Mouse (Mus musculus) cerebellum, adult 2 months (tissue): Measurements from ENCODE around the gene Git2. TPM values are rescaled to one million over a fixed set of nuclear protein-coding genes. Genes with fewer than 3 reads are reported as not detected.

Experiments used
- DNase-seq, 2 experiments: peaks; one replicate each; pipeline ENCODE4 v3.0.0; 2021
- H3K27ac ChIP-seq: fragments of 200-500 bp; 2 replicates; pipeline ENCODE4 v1.5.1; 2012; ENCODE audit warnings: low read length, control low read depth, inconsistent platforms; ENCODE audit not compliant: insufficient read depth
- H3K27me3 ChIP-seq: fragments of 200-500 bp; 2 replicates; pipeline ENCODE4 v1.6.1; 2012; ENCODE audit warnings: inconsistent platforms, mild to moderate bottlenecking, low read length, moderate library complexity; ENCODE audit not compliant: control insufficient read depth, insufficient read depth
- H3K4me1 ChIP-seq: fragments of 200-500 bp; 2 replicates; pipeline ENCODE4 v1.6.1; 2011; ENCODE audit warnings: low read length; ENCODE audit not compliant: control insufficient read depth, insufficient read depth
- H3K4me3 ChIP-seq: fragments of 200-500 bp; replicated peaks from 2 replicates; pipeline ENCODE3; 2011; ENCODE audit warnings: mild to moderate bottlenecking, low read depth, low read length, control low read depth; ENCODE audit not compliant: insufficient read depth
- CTCF ChIP-seq: fragments of 200-500 bp; IDR thresholded peaks from 2 replicates; pipeline ENCODE4 v1.5.1; 2011; ENCODE audit warnings: low read depth, mild to moderate bottlenecking, control low read depth, low read length, moderate library complexity, borderline replicate concordance; ENCODE audit not compliant: insufficient read depth
- POLR2A ChIP-seq: fragments of 200-500 bp; IDR thresholded peaks from 2 replicates; pipeline ENCODE4 v1.6.1; 2011; ENCODE audit warnings: low read length, control low read depth, borderline replicate concordance; ENCODE audit not compliant: insufficient read depth
- WGBS: fragments of 180-500 bp; shearing (Covaris S2); methylation state at CpG from one replicate; pipeline ENCODE4 v1.1.7; 2018; 5-methylcytosine and 5-hydroxymethylcytosine counted together
- polyA plus RNA-seq: library from polyadenylated mRNA; depleted of rRNA; stranded (reverse); fragments of >200 nt; gene quantifications from 2 replicates; pipeline ENCODE4 v1.2.3, GENCODE M21; 2012

The Git2 gene
- polyA plus RNA-seq, 1 experiment, result 96.5 TPM

DNA sequence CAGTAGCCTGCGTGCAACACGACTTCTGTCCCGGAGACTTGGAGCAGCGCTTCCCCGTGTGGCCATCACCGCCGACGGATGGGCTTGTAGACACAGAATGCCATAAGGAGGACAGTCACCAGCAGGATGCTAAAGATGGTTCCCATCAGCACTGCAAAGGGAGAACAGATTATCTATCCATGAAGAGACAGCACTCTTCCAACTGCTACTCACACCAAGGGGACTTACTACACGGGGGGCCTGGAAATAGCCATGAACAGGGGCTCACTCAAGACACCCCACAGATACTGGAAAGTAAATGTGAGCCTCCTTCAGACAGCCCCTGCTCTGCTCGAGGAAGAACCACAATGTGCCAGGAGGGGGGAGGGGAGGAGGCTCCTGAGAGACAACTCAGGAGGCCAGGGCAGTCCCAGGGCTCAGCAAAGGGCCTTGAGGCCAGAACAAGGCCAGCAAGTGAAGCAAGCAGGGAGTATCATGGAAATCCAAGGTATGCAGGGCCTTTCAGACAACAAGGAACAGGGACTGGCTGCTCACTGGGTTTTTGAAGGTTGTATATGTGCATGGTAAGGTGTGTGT, 34.0 kb upstream of the Git2 start:
- H3K27me3 ChIP-seq, result no peaks in the 10 kb centered on the region
- DNase-seq, result no peak
- H3K27ac ChIP-seq, result no peak overlapping the region
- TF ChIP-seq POLR2A (no peak), CTCF (no peak)
- no peak overlapping the region for H3K4me3 ChIP-seq
- peaks cover 12% of the 10 kb centered on the region for H3K4me1 ChIP-seq
- 43% methylated on average over 10 of the region's 10 CpGs for WGBS

DNA sequence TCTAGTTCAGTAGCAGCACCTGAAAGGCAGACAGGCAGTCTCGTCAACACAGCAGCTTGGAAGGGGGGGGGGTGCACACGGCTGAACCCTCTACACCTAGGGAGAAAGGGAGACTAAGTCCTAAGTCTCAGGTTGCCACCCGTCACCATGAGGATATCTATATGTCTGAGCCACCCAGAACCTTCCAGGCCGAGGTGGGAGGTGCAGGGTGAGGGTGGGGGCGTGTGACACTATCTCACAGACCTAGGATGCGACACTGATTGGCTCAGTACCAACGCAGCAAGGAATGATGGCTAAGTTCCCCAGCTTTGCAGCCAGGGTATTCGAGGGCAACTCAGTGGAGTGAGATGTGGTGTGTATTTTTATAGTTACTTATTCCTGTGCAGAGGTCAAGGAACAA, 33.1 kb upstream of the Git2 start:
- Histone ChIP-seq H3K4me1 (peaks cover 15% of the 10 kb centered on the region), H3K4me3 (no peak overlapping the region), H3K27ac (no peak overlapping the region), H3K27me3 (no peaks in the 10 kb centered on the region)
- TF ChIP-seq POLR2A, result no peak
- DNase-seq, result no peak
- 64% methylated on average over 8 of the region's 8 CpGs for WGBS

DNA sequence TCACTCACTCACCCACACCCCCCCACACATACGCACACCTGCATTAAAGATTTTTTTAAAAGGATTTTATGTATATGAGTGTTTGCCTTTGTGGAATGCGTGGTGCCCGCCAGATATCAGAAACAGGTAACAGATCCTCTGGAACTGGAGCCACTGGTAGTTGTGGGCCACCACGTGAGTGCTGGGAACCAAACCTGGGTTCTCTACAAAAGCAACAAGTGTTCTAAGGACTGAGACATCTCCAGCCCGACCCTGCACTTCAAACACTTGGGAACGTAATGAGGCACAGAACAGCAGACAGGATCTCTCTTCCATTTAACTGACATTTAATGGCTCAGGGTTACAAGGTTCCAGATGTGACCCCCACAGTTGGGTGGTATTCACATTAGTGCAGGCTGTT, 32.6 kb upstream of the Git2 start:
- DNase-seq, result no peak
- Histone ChIP-seq H3K27ac (no peak overlapping the region), H3K27me3 (no peaks in the 10 kb centered on the region), H3K4me1 (peaks cover 15% of the 10 kb centered on the region), H3K4me3 (no peak overlapping the region)
- 79% methylated on average over 6 of the region's 6 CpGs for WGBS
- TF ChIP-seq POLR2A, result no peak

DNA sequence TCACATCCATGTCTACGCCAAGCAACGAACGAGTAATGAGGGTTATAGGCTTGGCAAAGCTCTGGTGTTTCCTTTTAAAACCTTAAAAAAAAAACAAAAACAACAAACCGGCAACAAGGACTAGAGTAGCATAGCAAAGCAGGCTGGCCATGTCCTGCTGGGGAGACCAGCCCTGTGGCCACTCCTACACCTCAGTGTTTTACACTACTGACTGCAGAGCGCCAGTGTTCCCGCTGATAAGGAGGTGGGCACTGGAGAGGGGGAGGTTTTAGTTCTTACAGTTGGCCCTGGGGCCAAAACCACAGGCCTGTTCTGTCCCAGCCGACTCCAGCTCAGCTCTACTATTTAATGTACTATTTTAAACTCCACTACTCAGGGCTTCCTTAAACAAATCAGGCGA, 32.2 kb upstream of the Git2 start:
- no peak overlapping the region for H3K4me3 ChIP-seq
- DNase-seq, result no peak
- WGBS, result 23% methylated on average over 8 of the region's 8 CpGs
- H3K27ac ChIP-seq, result no peak overlapping the region
- TF ChIP-seq CTCF, result no peak
- TF ChIP-seq POLR2A, result no peak
- H3K27me3 ChIP-seq, result no peaks in the 10 kb centered on the region
- peaks cover 15% of the 10 kb centered on the region for H3K4me1 ChIP-seq

DNA sequence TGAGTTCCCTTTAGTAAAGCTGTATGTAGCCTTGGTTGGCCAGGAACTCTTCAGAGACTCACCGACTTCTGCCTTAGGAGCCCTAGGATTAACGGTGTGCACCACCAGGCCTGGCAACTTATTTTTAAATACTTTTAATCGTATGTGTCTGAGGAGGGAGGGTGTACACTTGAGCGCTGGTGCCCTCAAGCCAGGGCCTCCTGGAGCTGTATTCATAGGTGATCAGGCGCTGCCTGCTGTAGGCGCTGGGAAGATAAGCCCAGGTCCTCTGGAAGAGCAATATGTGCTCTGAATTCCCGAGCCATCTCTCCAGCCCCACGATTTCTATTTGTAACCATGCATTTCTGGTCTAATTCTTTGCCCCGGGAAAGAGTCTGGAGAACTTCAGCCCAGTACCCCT, 31.7 kb upstream of the Git2 start:
- Histone ChIP-seq H3K4me1 (peaks cover 15% of the 10 kb centered on the region), H3K27ac (no peak overlapping the region), H3K4me3 (no peak overlapping the region), H3K27me3 (no peaks in the 10 kb centered on the region)
- 43% methylated on average over 9 of the region's 9 CpGs for WGBS
- TF ChIP-seq POLR2A, result no peak
- TF ChIP-seq CTCF, result no peak
- DNase-seq, result no peak

DNA sequence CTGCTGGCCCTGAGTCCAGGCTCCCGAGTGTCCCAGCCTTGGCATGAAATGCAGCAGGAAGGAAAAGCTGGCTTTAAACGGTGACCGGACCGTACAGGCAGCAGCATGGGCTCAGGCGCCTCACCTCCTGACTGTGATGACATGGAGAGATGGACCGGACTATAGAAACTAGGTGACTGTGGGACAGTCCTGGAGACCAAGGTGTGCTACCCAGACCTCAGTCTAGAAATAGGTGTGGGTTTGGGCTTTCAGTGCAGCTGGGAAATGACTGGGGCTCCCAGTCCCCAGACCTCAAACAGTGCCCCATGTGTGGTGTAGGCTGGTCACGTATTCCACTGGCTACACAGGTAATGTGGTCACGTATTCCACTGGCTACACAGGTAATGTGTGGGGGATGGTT, 31.3 kb upstream of the Git2 start:
- no peak overlapping the region for H3K27ac ChIP-seq
- DNase-seq, result no peak
- WGBS, result 47% methylated on average over 8 of the region's 8 CpGs
- peaks cover 13% of the 10 kb centered on the region for H3K4me1 ChIP-seq
- TF ChIP-seq POLR2A, result no peak
- no peak overlapping the region for H3K4me3 ChIP-seq
- no peaks in the 10 kb centered on the region for H3K27me3 ChIP-seq

DNA sequence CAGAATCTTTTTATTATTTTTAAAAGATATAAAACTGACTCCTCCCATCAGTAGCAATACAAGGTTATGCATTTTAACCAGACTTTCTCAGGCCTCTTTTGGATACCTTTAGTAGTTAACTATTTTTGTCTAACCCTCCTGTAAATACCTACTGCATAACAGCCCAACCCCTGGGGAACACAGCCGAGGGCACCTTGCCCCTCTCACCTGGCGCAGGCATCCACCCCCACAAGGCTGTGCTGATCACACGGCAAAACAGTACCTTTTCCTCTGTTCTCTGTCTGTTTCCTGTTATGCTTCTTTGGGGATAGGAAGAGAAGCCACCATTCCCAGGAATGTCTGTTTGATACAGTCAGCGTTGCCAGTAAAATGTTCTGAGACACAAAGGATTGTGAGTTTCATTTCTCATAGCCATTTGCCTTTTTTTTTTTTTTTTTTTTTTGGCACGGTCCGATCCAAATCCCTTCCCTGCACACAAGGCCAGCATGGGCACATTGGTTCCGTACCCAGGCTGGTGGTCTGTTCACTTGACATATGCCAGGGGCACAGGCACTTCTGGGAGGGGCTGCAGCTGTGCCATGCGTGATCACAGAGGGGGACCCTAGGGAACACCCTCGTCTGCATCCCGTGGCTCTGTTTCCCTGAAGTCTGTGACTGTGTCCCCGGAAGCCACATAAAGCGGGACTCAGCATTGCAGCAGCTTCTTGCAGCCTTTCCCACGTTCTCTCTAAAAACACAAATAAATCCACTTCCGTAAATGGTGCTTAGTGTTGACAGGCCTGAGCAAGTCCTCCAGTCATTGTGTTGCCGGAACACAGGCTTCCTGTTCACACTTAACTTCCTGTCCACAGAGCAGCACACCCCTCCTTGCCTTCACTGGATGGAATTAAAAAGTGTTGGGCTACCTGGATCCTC, 30.4 kb upstream of the Git2 start:
- no peaks in the 10 kb centered on the region for H3K27me3 ChIP-seq
- H3K27ac ChIP-seq, result no peak overlapping the region
- no peak for TF ChIP-seq POLR2A
- no peak for TF ChIP-seq CTCF
- no peak for DNase-seq
- 68% methylated on average over 15 of the region's 15 CpGs for WGBS
- H3K4me3 ChIP-seq, result no peak overlapping the region
- peaks cover 13% of the 10 kb centered on the region for H3K4me1 ChIP-seq

DNA sequence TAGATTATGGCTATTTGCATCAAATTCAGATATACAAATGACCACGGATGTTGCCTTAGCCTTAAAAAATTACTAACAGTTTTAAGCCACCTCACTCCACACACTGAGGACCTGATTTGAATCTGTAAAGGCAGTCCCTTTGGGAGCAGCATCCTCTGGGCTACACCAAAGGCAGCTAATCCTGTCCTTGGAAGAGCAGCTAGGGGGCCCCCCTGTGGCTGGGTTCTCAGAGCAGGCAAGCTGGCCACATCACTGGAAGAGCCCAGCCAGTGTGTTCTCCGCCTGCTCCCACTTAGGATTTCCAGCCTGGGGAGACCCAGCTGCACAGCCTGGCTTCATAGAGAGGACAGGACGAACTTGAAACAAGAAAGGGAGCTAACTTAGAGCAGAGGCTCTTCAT, 29.6 kb upstream of the Git2 start:
- peak; percentile 35; the same call in 1 of the 2 replicates for TF ChIP-seq CTCF
- no peak for TF ChIP-seq POLR2A
- DNase-seq, result peak; percentile 64 to 71
- no peak overlapping the region for H3K27ac ChIP-seq
- no peaks in the 10 kb centered on the region for H3K27me3 ChIP-seq
- peaks cover 13% of the 10 kb centered on the region for H3K4me1 ChIP-seq
- no peak overlapping the region for H3K4me3 ChIP-seq
- 13% methylated on average over 3 of the region's 3 CpGs for WGBS
